Mouse (Mus musculus) right cerebral cortex, adult 2 months (tissue): ENCODE results near the gene Tiam1.
A peak's percentile ranks its signal among the peaks of the same experiment; 100 is the strongest.

Experiments used
- DNase-seq, 2 experiments: peaks; one replicate each; pipeline ENCODE4 v3.0.0; 2021 to 2022; ENCODE audit warnings: low spot score in 2 of 2

Gene Tiam1

DNA sequence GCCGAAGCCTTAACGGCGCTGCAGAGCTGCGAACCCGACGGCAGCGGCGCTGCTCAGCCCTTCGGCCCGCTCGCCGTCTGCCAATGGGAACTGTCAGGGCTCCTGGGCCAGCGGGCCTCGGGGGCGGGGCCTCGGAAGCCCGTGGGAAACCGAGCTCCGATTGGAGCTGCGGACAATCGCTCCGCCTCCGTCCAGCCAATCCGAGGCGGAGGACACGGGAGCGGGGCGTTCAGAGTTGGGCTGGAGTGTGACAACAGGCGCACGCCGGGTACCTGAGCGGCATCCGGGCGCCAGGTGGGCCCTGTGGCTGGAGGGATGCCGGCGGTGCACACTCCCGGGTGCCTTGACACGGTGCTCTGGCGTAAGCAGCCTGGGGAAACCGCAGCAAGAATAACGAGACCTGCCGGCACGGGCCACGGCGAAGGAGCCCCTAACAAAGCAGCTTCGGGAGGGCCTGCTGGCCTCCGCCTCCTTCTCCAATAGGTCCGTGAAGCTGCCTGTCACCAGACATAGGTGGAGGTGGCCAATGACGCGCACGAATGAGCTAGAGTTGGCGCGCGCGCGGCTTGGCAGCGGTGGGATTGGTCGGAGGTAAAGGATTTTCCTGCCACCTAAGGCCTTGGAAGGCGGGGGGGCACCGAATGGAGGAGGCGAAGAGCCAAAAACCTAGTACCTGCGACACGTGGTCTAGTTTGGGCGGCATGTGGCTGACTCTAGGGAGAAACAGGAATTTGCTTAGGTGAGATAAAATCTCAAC is at the start of gene Tiam1:
Gene Tiam1 (minus strand): TSS at position 10 of the 757 bp plus-strand sequence.
- DNase-seq = peak; percentile 98 to 99

DNA sequence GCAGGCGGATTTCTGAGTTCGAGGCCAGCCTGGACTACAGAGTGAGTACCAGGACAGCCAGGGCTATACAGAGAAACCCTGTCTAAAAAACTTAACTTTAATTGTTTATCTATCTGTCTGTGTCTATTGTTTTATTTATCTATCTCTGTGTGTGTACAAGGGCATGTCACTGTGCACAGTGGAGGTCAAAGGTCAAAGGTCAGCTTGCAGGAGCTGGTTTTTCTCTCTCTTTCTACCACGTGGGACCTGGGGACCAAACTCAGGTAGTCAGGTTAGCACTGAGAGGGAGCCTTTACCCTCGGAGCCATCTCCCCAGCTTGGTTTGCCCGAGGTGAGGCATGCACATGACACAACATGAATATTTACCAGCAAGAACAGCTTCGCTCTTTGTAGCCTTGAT is 47.7 kb upstream of the Tiam1 start:
- DNase-seq = no peak

DNA sequence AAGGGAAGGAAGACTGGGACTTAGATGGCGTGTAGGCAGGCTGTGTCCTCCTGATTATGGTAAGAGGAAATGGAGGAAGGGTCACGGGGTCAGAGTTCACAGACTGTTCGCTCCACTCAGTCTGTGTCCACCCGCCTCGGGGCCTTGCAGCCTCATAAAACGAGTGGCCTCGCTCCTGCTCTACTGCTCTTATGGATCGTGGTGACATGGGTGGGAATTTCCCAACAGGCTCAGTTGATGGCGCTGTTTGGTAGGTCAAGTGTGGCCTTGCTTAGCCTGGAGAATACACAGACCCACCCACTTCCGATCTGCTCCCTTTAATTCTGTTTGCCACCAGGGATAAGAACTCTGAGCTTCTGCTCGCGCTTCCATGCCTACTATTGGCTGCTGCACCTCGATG is 43.9 kb upstream of the Tiam1 start:
- DNase-seq = no peak

DNA sequence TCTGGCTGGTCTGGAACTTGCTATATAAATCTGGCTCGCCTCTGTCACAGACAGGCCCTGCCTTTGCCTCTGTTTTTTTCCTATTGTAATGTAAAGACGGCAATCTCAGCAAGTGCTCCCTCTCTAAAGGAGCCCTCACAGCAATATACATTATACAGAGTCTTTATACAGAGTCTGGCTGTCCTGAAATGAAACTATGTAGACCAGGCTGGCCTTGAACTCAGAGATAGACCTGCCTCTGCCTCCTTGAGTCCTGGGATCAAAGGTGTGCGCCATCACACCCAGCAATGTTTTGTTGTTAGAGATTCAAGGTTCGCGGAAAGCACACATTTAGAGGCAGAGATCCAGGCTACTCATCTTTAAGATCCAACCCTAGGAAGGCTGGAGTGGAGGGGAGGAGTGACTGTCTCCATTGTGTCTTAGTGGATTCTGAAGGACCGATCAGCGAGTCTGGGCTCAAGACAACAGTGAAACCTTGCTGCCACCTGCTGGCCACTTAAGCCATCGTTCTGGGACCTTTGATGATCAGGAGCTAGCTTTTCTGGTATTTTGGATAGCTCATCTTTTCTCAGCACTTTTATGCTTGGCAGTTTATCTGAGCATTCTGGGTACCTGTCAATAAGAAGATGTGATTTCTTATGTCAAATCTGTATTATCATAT is 42.5 kb upstream of the Tiam1 start:
- peak; percentile 90 to 93 for DNase-seq

DNA sequence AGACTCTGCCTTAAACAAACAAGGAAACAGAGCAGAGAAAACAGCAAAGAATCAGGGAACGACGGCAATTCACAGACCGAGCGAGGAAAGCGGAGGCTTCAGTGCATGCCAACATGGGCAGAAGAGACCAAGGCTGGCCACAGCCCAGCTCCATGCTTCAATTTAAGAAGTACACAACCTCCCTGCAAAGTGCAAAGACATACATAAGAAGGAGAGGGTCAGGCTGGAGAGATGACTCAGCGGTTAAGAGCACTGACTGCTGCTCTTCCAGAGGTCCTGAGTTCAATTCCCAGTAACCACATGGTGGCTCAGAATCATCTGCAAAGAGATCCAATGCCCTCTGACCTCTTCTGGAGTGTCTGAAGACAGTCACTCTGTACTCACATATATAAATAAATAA is 40.6 kb upstream of the Tiam1 start:
- no peak for DNase-seq

DNA sequence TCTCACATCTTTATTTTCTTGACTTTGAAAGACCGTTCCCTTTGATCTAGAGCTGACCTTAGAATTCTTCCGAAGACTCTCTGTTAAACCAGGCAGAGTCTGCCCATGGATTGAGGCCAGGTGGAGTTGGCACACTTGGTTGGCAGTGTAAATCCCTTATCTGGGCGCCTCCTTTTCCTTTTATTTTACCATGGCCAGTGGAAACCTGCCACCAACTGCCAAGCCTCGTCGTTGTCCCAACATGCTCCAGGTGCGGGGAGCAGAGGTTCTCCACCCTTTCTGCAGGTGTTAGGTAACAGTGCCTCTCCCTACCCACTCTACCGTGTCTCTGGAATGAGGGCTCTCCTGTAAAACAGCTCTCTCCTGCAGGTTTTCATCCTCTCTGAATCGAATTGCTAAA is 38.1 kb upstream of the Tiam1 start:
- DNase-seq = no peak

DNA sequence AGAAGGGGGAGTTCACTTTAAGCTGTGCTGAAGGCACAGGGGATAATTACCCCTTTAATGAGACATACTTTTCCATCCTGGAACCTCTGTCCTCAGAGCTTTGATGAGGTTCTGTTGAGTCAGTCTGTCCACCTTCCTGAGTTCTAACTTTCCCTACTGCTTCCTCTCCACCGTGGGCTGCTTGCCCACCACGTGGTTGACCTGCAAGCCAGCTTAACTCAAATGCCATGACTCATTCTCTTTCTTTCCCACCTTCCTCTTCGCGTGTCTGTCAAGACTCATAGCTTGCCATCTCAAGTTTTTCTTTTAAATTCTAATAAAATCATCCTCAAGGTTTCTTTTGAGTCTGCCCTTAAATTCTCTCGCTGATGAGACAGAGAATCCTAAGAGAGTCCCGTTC is 37.4 kb upstream of the Tiam1 start:
- DNase-seq = no peak

DNA sequence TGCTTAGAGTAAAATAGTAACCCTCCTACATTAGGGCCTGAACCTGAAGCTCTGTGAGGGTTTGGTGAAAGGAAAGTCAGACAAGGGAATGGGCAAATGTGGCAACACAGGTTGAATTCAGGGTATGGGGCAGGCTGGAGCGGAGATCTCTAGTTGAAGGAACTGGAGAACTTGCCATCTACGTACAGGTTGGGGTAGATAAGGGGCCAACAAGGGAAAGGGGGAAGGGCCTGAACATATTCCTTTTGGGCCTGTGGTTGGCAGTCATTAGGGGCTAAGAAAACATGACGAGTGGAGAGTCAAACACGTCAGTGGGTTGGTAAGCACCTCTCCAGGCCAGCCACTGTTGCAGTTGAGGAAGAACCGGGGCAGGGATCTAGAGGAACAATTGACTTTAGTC is 36.3 kb upstream of the Tiam1 start:
- DNase-seq = no peak

DNA sequence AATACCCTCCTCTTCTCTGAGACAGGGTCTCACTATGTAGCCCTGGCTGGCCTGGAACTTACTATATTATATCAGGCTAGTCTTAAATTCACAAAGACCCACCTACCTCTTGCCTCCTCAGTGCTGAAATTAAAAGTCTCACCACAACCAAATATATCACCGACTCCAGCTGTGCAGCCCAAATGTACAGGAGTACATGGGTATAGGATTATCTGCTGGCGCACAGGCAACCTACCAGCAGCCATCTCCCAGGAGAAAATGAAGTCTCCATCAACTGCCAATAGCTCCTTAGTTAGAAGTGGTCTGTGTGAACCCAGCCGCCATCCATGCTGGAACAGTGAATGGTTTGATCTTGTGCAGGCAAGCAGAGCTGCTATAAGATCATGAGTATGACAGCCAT is 34.8 kb upstream of the Tiam1 start:
- no peak for DNase-seq

DNA sequence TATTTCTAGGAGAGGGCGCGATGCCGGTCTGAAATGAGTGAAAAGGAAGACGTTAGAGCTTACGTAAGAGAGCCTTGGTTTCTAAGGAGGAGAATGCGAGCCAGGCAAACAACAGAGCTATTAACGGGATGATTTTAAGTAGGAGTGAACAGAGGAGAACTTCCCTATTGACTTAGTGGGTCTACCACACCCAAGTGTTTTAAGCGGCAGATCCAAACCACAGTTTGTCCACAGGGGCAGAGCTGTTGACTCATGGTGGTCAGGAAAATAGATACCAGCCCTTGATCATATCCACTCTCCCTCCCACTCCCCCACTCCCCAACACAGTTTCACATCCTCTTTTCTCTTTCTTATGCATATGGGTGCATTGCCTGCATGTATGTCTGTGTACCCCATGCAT is 33.9 kb upstream of the Tiam1 start:
- no peak for DNase-seq

DNA sequence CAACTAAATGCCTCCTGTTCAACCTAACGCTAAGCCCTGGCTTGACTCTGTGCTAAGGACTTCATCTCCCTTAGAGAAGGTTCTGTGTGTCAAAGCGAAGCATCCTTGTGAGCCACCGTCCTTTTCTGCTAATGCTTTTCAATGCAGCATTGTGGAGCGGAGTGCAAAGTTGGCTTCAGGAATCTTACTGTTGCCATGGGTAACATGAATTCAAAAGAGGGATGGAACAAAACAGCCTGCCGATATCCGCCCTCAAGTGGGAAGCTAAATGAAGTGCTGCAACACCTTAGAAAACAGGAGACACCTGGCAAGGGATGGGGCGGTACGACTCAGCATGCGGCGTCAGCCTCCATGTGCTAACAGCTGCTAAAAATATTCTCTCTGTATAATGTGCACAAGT is 32.9 kb upstream of the Tiam1 start:
- peak; percentile 67 to 72 for DNase-seq

DNA sequence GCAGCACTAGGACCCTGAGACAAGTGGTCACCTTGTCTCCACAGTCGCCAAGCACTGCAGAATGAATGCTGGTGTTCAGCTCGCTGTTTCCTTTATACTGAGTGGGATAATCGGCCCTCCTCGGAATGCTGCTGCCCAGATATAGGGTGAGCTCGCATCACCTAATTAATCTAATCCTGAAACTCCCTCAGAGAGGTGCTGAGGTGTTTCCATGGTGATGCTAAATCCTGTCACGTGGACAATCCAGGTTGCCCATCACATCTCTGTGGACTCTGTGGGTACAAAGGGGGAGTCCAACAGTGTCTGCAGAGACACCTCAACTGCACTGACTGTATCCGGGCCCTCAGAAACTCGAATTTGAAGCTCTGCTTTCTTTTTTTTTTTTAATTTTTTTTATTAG is 27.8 kb upstream of the Tiam1 start:
- DNase-seq = no peak

DNA sequence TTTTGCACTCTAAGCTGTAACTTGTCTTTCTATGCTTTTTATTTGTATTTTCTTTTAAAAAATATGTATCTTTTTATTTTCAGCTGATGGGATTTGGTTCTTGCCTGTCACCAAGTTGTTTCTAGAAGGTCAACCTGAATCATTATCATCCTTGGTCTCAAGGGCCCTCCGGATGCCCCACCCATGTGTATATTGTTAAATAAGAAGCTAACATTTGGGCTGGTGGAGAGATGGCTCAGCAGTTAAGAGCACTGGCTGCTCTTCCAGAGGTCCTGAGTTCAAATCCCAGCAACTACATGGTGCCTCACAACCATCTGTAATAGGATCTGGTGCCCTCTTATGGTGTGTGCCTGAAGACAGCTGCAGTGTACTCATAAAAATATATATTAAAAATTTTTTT is 27.1 kb upstream of the Tiam1 start:
- no peak for DNase-seq

DNA sequence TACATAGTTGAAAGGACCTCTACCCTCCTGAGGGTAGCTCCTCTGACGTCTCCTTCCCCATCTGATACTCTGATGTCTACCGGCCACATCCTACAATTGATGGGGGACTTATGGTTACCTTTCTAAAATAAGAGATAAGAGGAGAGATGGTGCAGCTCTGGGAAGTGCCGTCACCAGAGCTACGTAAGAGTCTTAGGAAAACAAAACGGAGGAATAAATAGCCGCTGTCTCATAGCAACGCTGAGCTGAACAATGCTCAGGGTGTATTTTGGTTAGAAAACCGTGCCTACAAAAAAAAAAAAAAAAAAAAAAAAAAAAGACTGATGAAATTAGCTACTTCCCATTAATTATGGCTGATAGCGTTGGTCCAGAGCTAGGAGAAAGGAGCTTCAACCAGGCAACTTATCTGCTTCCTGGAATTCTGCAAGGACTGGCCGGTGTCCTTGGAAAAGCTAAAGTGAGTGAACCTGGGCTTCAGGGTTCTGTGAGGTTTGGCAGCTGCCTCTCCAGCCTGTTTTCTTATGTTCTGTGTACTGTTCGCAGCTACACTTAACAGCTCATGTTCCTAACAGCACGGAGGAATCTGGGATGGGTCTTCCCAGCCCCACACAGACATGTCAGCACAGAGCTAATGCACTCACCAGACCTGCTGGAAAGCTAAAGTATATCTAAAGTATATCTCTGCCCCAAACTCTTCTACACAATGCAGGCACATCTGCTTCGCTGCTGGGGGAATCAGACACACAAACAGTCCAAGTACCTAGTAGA is 26.5 kb upstream of the Tiam1 start:
- DNase-seq = peak in 1 of 2 experiments; percentile 44

DNA sequence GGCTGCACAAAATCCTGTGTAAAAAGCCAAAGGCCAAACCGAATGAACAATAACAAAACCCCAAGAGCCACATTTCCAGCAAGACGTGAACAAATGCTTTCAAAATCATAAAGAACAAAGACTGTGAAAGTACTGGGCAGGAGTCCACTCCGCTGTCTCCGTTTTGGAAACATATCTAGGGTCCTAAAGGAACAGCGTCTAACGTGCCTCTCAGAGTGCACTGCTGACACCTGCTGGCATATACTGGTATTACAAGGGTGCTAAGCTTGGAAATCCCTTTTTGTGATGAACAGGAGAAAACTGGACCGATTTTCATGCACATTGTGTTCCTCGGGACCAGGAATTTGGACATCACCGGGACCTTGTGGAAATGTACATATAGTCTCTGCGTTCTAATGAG is 24.1 kb upstream of the Tiam1 start:
- peak; percentile 80 to 88 for DNase-seq

DNA sequence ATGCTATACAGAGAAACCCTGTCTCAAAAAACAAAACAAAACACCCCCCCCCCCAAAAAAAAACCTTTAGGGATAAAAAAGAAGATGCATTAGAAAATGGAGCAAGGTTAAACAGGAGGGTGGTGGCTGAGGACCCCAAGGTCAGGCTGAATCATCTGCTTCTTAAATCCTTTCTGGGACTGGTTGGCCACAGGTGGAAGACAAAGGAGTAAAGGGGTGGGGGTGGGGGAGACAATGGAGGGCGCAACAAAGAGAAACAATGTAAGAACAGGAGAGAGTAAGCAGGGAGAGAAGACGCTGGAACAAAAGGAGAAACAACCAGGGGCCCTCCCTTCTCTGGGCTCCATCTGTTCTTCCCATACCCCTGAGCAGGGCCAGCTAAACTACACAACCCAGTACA is 21.9 kb upstream of the Tiam1 start:
- DNase-seq = no peak

DNA sequence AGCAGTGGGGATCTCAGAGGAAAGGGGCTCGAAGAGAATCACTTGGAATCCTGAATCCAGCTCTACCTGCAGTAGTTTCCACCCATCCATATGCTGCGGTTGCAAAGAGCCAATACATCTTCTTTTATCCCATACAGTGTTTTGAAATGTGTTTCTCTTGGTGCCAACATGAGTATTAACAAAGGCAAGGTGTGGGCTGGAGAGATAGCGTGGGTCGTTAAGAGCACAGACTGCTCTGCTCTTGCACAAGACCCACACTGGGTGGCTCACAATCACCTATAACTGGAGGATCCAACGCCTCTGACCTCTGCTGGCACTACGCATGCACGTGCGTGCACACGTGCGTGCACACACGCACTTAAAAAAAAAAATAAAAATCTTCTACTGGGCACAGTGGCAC is 21.4 kb upstream of the Tiam1 start:
- DNase-seq = no peak

DNA sequence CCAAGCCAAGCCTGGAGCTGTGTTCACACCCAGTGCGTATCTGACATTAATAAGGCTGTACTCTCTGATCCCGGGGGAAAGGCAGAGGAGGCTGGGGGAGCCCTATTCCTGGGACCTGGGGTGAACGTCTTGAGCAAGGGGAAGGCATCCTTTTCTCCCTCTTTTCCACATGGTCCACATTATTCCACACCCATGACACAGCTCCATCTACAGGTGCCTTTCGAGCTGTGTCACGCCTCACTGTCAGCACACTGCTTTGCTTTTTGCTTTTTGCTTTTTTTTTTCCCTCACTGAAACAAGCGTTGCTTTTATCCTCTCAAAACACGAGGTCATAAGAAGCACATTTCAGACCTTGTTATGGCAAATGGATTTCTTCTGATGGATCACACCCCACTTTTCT is 11.5 kb upstream of the Tiam1 start:
- DNase-seq = no peak

DNA sequence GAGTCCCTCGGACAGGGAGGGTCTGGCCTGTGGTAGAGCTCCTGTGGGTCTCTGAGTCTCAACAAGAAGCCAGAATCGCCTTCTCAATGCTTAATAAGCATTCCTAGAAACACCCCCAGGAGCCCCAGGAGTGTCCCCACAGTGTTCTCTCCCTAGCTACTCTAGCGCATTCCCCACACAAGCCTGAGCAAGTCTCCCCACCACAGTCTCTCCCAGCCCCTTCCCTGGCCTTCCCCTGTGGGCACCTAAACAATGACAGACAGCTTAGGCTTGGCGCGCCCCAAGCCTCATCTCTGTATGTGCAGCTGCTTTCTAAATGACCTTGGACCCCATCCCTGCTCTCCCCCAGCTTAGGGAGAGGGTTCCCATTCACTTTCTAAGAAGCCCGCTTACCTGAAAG is 7.3 kb upstream of the Tiam1 start:
- DNase-seq = no peak

DNA sequence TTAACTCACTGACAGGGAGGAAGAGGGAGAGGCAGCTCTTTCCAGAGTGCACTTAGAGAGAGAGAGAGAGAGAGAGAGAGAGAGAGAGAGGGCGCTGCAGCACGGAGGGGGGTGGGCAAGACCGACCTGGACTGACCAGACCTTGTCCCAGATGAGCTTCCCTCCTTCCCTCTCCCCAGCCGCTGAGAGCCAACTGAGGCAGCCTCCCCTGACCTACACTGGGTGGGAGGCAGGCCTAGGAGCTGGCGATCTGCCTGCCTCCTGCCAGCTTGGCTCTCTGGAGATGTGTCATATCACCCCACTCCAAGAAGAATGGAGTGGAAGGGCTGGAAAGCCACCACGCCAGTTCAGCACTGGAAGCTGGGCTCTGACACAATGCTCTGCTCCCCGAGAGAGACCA is 6.6 kb upstream of the Tiam1 start:
- no peak for DNase-seq

DNA sequence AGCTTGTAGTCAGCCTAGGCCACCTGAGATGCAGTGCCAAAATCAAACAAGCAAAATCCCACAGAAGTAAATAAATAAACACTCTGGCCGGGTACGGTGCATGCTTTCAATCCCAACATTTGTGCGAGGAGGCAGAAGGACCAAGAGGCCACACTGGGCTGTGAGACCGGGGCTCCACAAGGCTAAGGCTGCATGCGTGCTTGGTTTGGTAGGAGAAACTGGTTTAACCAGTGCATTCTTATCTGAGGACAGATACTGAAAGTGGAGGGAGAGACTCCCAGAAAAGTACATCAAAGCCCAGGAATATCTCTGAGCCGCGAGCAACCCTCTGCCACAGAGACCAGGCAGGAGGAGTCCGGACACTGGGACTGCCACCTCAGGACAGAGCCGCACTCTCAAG is 5.8 kb upstream of the Tiam1 start:
- no peak for DNase-seq

DNA sequence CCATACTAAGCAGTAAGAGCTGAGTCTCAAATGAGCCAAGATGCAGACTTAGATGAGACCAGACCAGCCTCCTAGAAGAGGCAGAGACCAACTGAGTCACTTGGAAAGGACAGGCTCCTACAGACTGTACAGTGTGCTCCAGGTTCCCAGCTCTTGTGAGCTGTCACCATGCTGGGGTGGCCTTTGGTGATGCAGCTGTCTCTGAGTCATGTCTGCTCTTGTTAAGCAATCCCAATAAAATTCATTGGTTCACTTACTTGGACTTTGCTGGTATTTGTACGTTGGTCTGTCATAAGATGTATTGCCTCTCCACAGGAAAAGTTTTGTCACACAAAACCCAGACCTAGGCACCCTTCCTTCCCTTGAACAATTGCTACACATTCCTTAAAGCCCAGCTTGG is 1.7 kb upstream of the Tiam1 start:
- DNase-seq = no peak

DNA sequence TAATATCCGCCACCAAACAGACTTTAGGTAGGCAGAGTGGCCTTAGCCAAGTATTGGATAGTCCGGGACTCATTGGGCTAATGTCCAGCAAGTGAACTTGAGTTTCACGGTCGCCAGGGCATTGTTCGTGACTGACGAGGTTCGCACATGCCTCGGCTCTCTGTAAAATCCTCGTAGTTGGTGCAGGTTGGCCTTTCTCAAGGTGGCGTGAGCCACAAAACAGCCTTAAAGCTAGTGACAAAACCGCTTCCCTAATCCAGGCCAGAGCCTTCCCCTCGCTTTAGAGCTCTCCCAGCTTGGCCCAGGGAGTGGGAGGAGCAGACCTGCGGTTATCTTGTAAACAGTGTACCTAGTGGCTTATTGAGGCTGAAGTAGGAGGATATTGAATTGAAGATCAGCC is 972 bp upstream of the Tiam1 start:
- no peak for DNase-seq
